Mouse (Mus musculus) liver, adult 2 months (tissue): ENCODE measurements around the gene Ahcy.

Experiments used
- CTCF ChIP-seq: fragments of 200-500 bp; IDR thresholded peaks from 2 replicates; pipeline ENCODE4 v1.5.1; 2011; ENCODE audit warnings: low read depth, low read length, control low read depth
- POLR2A ChIP-seq: fragments of 200-500 bp; IDR thresholded peaks from 2 replicates; pipeline ENCODE4 v1.6.1; 2011; ENCODE audit warnings: low read length, control low read depth; ENCODE audit not compliant: insufficient read depth; ENCODE audit errors: extremely low read depth

DNA sequence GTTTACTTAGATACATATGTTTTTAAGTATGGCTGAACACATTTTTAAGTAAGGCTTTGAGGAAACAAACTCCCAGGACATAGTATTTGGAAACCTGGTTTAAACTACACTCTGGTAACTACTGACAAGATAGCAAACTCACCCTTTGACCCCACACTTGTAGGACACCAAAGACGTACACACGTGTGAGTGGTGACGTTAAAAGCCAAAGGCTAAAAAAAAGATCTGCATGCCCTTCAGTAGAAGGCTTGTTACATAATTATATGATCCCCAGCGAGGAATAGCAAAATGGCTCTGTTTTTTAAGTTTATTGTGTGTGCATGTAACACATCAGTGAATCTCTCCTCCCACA is 5.9 kb upstream of the Ahcy start:
- no peak for TF ChIP-seq CTCF
- no peak for TF ChIP-seq POLR2A
